Mouse (Mus musculus): Measurements from ENCODE around the gene Gm42906.

DNA sequence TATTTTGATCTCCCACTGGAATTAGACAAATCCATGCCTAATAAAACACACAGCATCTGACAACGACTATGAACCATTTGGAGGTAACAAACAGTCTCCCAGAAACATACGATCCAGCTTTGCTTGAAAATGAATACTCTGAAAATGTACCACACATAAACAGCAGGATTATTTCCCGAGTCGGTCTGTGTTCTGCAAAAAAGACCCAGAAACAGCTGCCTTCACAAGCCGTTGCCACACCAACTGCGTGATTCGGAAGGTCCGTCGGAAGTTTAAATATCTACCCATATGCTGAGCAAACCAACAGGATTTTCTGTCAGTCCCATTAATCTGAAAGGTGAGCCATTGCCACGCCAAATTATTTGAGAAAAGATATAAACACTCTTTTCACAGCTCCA is 301.4 kb downstream of the Gm42906 start:
- no peak for TF ChIP-seq EP300 (IDR thresholded peaks at IDR 0.05; ENCODE audit: low read depth)
- TF ChIP-seq CTCF (IDR thresholded peaks at IDR 0.05; ENCODE audit: low read depth), result no peak

Measured in liver, postnatal 0 days (tissue).